Mouse (Mus musculus) stomach, embryonic 15.5 days (tissue): ENCODE results near the gene Ankrd13c. TPM values are rescaled to one million over a fixed set of nuclear protein-coding genes. Genes with fewer than 3 reads are reported as not detected.
A peak's percentile ranks its signal among the peaks of the same experiment; 100 is the strongest.

ENCODE experiments used
- ATAC-seq: fragments of 200-750 bp; cut with Nextera tagmentation; 2 replicates; pipeline ENCODE4 v1.8.0; 2017; ENCODE audit warnings: low read depth, moderate number of reproducible peaks, moderate TSS enrichment; ENCODE audit not compliant: insufficient read depth, low FRiP score
- H3K27ac ChIP-seq: fragments of 300-500 bp; sonication (generic); 2 replicates; pipeline ENCODE4 v1.5.1; 2015; ENCODE audit warnings: mild to moderate bottlenecking, inconsistent platforms
- H3K27me3 ChIP-seq: fragments of 300-500 bp; sonication (generic); replicated peaks from 2 replicates; pipeline ENCODE4 v1.6.1; 2015; ENCODE audit warnings: inconsistent platforms
- H3K36me3 ChIP-seq: fragments of 300-500 bp; sonication (generic); 2 replicates; pipeline ENCODE4 v1.6.1; 2015; ENCODE audit warnings: inconsistent platforms
- H3K4me1 ChIP-seq: fragments of 300-500 bp; sonication (generic); 2 replicates; pipeline ENCODE4 v1.6.1; 2015; ENCODE audit warnings: inconsistent platforms
- H3K4me2 ChIP-seq: fragments of 300-500 bp; sonication (generic); 2 replicates; pipeline ENCODE4 v1.6.1; 2015; ENCODE audit warnings: mild to moderate bottlenecking, inconsistent platforms
- H3K4me3 ChIP-seq: fragments of 300-500 bp; sonication (generic); replicated peaks from 2 replicates; pipeline ENCODE4 v1.5.1; 2015; ENCODE audit warnings: inconsistent platforms
- H3K9ac ChIP-seq: fragments of 300-500 bp; sonication (generic); 2 replicates; pipeline ENCODE4 v1.6.1; 2015; ENCODE audit warnings: inconsistent platforms
- H3K9me3 ChIP-seq: fragments of 300-500 bp; sonication (generic); 2 replicates; pipeline ENCODE4 v1.6.1; 2016; ENCODE audit warnings: inconsistent platforms
- WGBS: fragments of 180-500 bp; shearing (Covaris S2); methylation state at CpG from one replicate; pipeline ENCODE4 v1.1.7; 2015; 5-methylcytosine and 5-hydroxymethylcytosine counted together
- polyA plus RNA-seq: library from polyadenylated mRNA; unstranded; fragments of >200 nt; fragmentation: Nextera tagmentation; extraction: Ambion mirVana; gene quantifications from 2 replicates; pipeline ENCODE4 v1.2.1, GENCODE M21; 2015

Ankrd13c gene
- polyA plus RNA-seq, 1 experiment from 2014 or later = 19.0 TPM

GRCm38 (mm10) chr3:158035866-158036265 lies 88.8 kb downstream of the Ankrd13c start:
- Histone ChIP-seq H3K9me3 (no peaks in the 10 kb centered on the region), H3K4me3 (peak overlapping the region; percentile 67), H3K36me3 (no peaks in the 10 kb centered on the region), H3K4me1 (peaks cover 8% of the 10 kb centered on the region; the same call in 1 of the 2 replicates), H3K27ac (peak overlapping the region; percentile 90), H3K4me2 (peak overlapping the region; percentile 51), H3K27me3 (no peaks in the 10 kb centered on the region), H3K9ac (peak overlapping the region; percentile 67)
- WGBS = 2% methylated on average over 11 of the region's 11 CpGs
- ATAC-seq = no peak

- WGBS = under 1% methylated on average over 55 of the region's 55 CpGs
- ATAC-seq = peak; percentile 95
- no peaks in the 10 kb centered on the region for H3K27me3 ChIP-seq
Observed at GRCm38 (mm10) chr3:158036329-158036988, 89.4 kb downstream of the Ankrd13c start, which contains the start of the genes Srsf11 and Lrrc40. Gene Srsf11 (minus strand): TSS chr3:158036639. Gene Lrrc40 (plus strand): TSS chr3:158036662.

GRCm38 (mm10) chr3:158038106-158038505 lies 91.1 kb downstream of the Ankrd13c start:
- H3K9ac ChIP-seq = no peak overlapping the region
- H3K27me3 ChIP-seq = no peaks in the 10 kb centered on the region
- ATAC-seq = no peak
- no peak overlapping the region for H3K4me3 ChIP-seq
- WGBS = 78% methylated on average over 3 of the region's 3 CpGs
- H3K4me2 ChIP-seq = no peak overlapping the region
- H3K9me3 ChIP-seq = no peaks in the 10 kb centered on the region
- H3K36me3 ChIP-seq = no peaks in the 10 kb centered on the region
- H3K27ac ChIP-seq = no peak overlapping the region
- H3K4me1 ChIP-seq = peaks cover 3% of the 10 kb centered on the region; the same call in 1 of the 2 replicates

More at GRCm38 (mm10) chr3:158036329-158036988, 89.4 kb downstream of the Ankrd13c start, which contains the start of the genes Srsf11 and Lrrc40:
- Histone ChIP-seq H3K9ac (peak within 1 kb of the TSS; percentile 67), H3K9me3 (no peaks in the 10 kb centered on the region), H3K36me3 (no peaks in the 10 kb centered on the region), H3K4me1 (peaks cover 8% of the 10 kb centered on the region; the same call in 1 of the 2 replicates), H3K4me2 (peak within 1 kb of the TSS; percentile 59), H3K4me3 (peak within 1 kb of the TSS; percentile 67), H3K27ac (peak within 1 kb of the TSS; percentile 90)

- Histone ChIP-seq H3K4me1 (no peaks in the 10 kb centered on the region), H3K4me3 (no peak overlapping the region), H3K4me2 (no peak overlapping the region), H3K27me3 (no peaks in the 10 kb centered on the region), H3K9ac (no peak overlapping the region), H3K9me3 (no peaks in the 10 kb centered on the region), H3K36me3 (no peaks in the 10 kb centered on the region), H3K27ac (no peak overlapping the region)
- 78% methylated on average over 2 of the region's 2 CpGs for WGBS
- no peak for ATAC-seq
Observed at GRCm38 (mm10) chr3:158040755-158041154, 93.7 kb downstream of the Ankrd13c start.

GRCm38 (mm10) chr3:158049508-158049907 lies 102.5 kb downstream of the Ankrd13c start:
- Histone ChIP-seq H3K36me3 (peaks cover 7% of the 10 kb centered on the region; the same call in 1 of the 2 replicates), H3K27ac (no peak overlapping the region), H3K27me3 (no peaks in the 10 kb centered on the region), H3K4me1 (no peaks in the 10 kb centered on the region), H3K9ac (no peak overlapping the region), H3K4me2 (no peak overlapping the region), H3K9me3 (no peaks in the 10 kb centered on the region), H3K4me3 (no peak overlapping the region)
- WGBS = 84% methylated on average over 2 of the region's 2 CpGs
- ATAC-seq = no peak

Other genes starting within 250 kb of the Ankrd13c start
- gene Cth, start 22.2 kb upstream of the Ankrd13c start, polyA plus RNA-seq = 26.6 and 29.3 TPM in 2 replicates
- gene Srsf11, start 89.4 kb downstream of the Ankrd13c start, polyA plus RNA-seq = 229 and 234 TPM in 2 replicates
- 45.4 and 53.7 TPM in 2 replicates for gene Lrrc40, start 89.4 kb downstream of the Ankrd13c start, polyA plus RNA-seq